Mouse (Mus musculus) bone marrow, adult 2 months (tissue): ENCODE data around the gene Prkd2. TPM values are rescaled to one million over a fixed set of nuclear protein-coding genes. Genes with fewer than 3 reads are reported as not detected.

Source experiments
- H3K27ac ChIP-seq: fragments of 200-500 bp; 2 replicates; pipeline ENCODE4 v1.5.1; 2012; ENCODE audit warnings: low read depth, mild to moderate bottlenecking, control low read depth, inconsistent platforms, low read length; ENCODE audit not compliant: control insufficient read depth, poor library complexity, insufficient read depth
- H3K4me1 ChIP-seq: fragments of 200-500 bp; 2 replicates; pipeline ENCODE4 v1.6.1; 2011; ENCODE audit warnings: low read length; ENCODE audit not compliant: control insufficient read depth, insufficient read depth
- H3K4me3 ChIP-seq: fragments of 200-500 bp; replicated peaks from 2 replicates; pipeline ENCODE3; 2011; ENCODE audit warnings: mild to moderate bottlenecking, low read depth, low read length, control low read depth; ENCODE audit not compliant: control insufficient read depth
- CTCF ChIP-seq: fragments of 200-500 bp; IDR thresholded peaks from 2 replicates; pipeline ENCODE4 v1.5.1; 2011; ENCODE audit warnings: low read length, control low read depth; ENCODE audit not compliant: control insufficient read depth, insufficient read depth
- POLR2A ChIP-seq: fragments of 200-500 bp; IDR thresholded peaks from 2 replicates; pipeline ENCODE4 v1.6.1; 2011; ENCODE audit warnings: low read depth, mild to moderate bottlenecking, control low read depth, low read length, borderline replicate concordance; ENCODE audit not compliant: control insufficient read depth
- WGBS: fragments of 180-500 bp; shearing (Covaris S2); methylation state at CpG from one replicate; pipeline ENCODE4 v1.1.7; 2018; 5-methylcytosine and 5-hydroxymethylcytosine counted together
- polyA plus RNA-seq: library from polyadenylated mRNA; stranded (reverse); fragments of >200 nt; gene quantifications from 2 replicates; pipeline ENCODE4 v1.2.4, GENCODE M21; 2011; ENCODE audit warnings: low replicate concordance; ENCODE audit not compliant: missing spikeins, insufficient read depth, insufficient read length

Gene Prkd2
- polyA plus RNA-seq, 1 experiment: 34.2 TPM

DNA sequence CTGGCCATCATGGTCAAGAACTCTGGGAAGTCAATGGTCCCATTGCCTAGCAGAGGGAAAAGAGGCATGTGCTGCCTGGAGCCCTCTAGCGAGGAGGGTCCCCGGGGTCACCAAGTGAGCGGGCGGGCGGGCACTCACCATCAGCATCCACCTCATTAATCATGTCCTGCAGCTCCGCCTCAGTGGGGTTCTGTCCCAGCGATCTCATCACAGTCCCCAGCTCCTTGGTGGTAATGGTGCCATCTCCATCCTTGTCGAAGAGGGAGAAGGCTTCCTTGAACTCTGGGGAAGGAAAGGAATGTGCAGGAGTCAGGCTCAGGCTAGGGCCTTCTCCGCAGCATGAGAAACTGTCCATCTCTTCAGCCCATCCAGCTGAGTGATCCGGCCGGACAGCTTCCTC lies 74.7 kb downstream of the Prkd2 start:
- WGBS: 93% methylated on average over 11 of the region's 11 CpGs
- Histone ChIP-seq H3K27ac (no peak overlapping the region), H3K4me1 (peaks cover 4% of the 10 kb centered on the region)

DNA sequence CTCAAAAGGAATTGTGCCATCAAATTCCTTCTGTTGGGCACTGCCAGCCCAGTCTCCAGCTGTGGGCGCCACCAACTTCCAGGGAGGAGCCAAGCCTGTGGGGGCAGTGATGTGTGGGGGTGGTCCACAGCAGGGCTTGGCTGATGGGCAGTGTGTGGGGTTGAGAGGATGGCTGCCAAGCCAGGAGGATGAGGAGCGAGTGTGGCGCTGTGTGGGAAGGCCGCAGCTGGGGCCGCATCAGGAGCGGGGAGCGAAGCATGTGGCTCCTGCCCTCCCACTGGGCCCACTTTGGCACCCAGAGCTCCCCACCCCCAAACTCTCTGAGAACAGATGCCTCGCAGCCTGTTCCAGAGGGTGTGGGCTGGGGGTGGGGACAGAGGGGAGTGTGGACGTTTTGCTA lies 75.3 kb downstream of the Prkd2 start:
- Histone ChIP-seq H3K4me3 (no peak overlapping the region), H3K4me1 (peaks cover 7% of the 10 kb centered on the region), H3K27ac (no peak overlapping the region)
- TF ChIP-seq CTCF (no peak), POLR2A (no peak)
- WGBS: 92% methylated on average over 9 of the region's 9 CpGs

More for the DNA sequence above, 74.7 kb downstream of the Prkd2 start:
- no peak overlapping the region for H3K4me3 ChIP-seq
- TF ChIP-seq POLR2A: no peak
- TF ChIP-seq CTCF: no peak

DNA sequence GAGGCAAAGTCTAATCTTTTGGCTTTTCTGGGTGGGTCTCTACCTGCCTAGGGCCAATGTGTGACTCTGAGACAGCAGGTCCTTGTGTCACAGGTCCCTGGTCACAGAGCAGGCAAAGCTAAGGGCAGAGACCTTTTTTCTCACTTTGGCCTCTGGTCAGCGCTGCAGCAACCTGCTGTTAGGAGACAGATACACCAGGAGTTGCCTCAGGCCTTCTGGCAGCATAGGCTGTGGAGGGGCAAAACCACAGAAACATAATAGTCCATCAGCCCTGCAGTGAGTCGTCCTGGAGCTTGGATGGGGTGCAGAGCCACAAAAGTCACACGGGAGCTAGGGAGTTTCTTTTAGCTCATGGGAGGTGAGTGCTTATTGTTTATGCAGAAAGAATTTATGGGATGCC lies 76.0 kb downstream of the Prkd2 start:
- 79% methylated on average over 3 of the region's 3 CpGs for WGBS
- peaks cover 7% of the 10 kb centered on the region for H3K4me1 ChIP-seq

DNA sequence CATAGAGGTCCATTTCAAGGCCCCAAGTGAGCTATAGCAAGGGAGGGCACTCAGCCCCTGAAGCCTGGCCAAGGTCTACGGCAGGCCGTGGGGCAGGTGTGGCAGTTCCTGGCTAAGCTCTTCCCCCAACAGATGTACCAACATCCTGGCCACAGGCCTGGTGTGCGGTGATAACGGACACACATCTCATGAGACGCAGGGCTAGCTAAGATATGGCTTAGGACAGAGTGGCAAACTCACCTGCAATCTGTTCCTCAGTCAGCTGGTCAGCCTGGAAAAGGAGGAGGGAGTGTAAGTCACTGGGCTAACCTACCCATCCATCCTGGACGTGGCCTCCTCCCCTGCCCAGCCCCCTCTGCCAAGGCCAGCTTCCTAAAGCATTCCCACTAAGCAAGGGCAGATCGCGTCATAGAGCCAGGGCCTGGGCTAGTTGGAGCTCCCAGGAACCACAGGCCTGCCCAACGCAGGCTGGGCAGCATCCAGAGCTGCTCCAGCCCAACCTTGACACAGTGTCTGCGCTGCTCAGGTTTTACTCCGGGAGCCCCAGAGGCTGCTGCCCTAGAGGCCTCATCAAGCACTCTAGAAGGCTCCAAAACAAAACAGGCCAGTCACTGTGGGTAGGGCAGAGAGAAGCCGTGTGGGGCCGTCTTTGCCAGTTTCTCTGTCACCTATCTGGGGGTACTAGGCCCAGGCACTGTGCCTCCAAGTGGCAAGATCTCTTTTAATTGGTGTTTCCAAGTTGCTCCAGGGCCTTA lies 76.9 kb downstream of the Prkd2 start:
- no peak overlapping the region for H3K4me3 ChIP-seq
- no peak for TF ChIP-seq CTCF
- TF ChIP-seq POLR2A: no peak
- peaks cover 7% of the 10 kb centered on the region for H3K4me1 ChIP-seq
- H3K27ac ChIP-seq: no peak overlapping the region; the same call in 1 of the 2 replicates
- 49% methylated on average over 13 of the region's 13 CpGs for WGBS

More for the DNA sequence above, 76.0 kb downstream of the Prkd2 start:
- H3K4me3 ChIP-seq: no peak overlapping the region
- H3K27ac ChIP-seq: no peak overlapping the region
- TF ChIP-seq CTCF: no peak
- TF ChIP-seq POLR2A: no peak

Other genes starting within 250 kb of the Prkd2 start
- 2.6 and 3.0 TPM in 2 replicates for gene Arhgap35, start 227.9 kb upstream of the Prkd2 start, polyA plus RNA-seq
- not detected in 2 replicates for gene Ceacam15, start 167.2 kb upstream of the Prkd2 start, polyA plus RNA-seq
- not detected in 2 replicates for gene Ceacam9, start 121.0 kb upstream of the Prkd2 start, polyA plus RNA-seq
- gene Ap2s1, start 104.5 kb upstream of the Prkd2 start, polyA plus RNA-seq: 173 and 200 TPM in 2 replicates
- gene Slc1a5, start 61.6 kb upstream of the Prkd2 start, polyA plus RNA-seq: 186 and 343 TPM in 2 replicates
- gene Strn4, start 27.0 kb upstream of the Prkd2 start, polyA plus RNA-seq: 41.2 and 92.7 TPM in 2 replicates
- 4.7 and 7.2 TPM in 2 replicates for gene Fkrp, start 26.2 kb upstream of the Prkd2 start, polyA plus RNA-seq
- gene Dact3, start 32.4 kb downstream of the Prkd2 start, polyA plus RNA-seq: 0.54 and 1.7 TPM in 2 replicates
- not detected in 2 replicates for gene Gng8, start 48.9 kb downstream of the Prkd2 start, polyA plus RNA-seq
- 8.3 and 13.0 TPM in 2 replicates for gene Ptgir, start 63.6 kb downstream of the Prkd2 start, polyA plus RNA-seq
- 307 and 376 TPM in 2 replicates for gene Calm3, start 81.2 kb downstream of the Prkd2 start, polyA plus RNA-seq
- gene Pnmal2, start 101.8 kb downstream of the Prkd2 start, polyA plus RNA-seq: not detected in 2 replicates
- gene Pnmal1, start 116.8 kb downstream of the Prkd2 start, polyA plus RNA-seq: not detected in 2 replicates
- gene Gm42372, start 140.2 kb downstream of the Prkd2 start, polyA plus RNA-seq: 0.77 and 1.9 TPM in 2 replicates
- gene Ccdc8, start 149.8 kb downstream of the Prkd2 start, polyA plus RNA-seq: 1.4 and 2.5 TPM in 2 replicates
- 30.6 and 70.5 TPM in 2 replicates for gene Ppp5c, start 185.0 kb downstream of the Prkd2 start, polyA plus RNA-seq
- gene Hif3a, start 219.5 kb downstream of the Prkd2 start, polyA plus RNA-seq: 1.8 and 3.3 TPM in 2 replicates
- 1.1 and 1.6 TPM in 2 replicates for gene Psg16, start 231.1 kb downstream of the Prkd2 start, polyA plus RNA-seq